Mouse (Mus musculus) testis, postnatal 10 days (tissue): ENCODE results near the gene Laptm5.

Source experiments
- DNase-seq: peaks from one replicate; pipeline ENCODE4 v3.0.0; 2021; ENCODE audit warnings: low spot score

Laptm5 gene

GRCm38 (mm10) chr4:130899782-130900427 lies 13.0 kb upstream of the Laptm5 start:
- no peak for DNase-seq

- DNase-seq = no peak
These were observed 12.2 kb upstream of the Laptm5 start for GRCm38 (mm10) chr4:130900746-130901145.

- no peak for DNase-seq
These were observed 10.6 kb upstream of the Laptm5 start for GRCm38 (mm10) chr4:130902289-130902781.

GRCm38 (mm10) chr4:130905025-130905424 lies 7.9 kb upstream of the Laptm5 start:
- DNase-seq = no peak

GRCm38 (mm10) chr4:130905882-130906281 lies 7.0 kb upstream of the Laptm5 start:
- no peak for DNase-seq

- DNase-seq = peak; percentile 59
These were observed 6.6 kb upstream of the Laptm5 start for GRCm38 (mm10) chr4:130906296-130906695.

- no peak for DNase-seq
These were observed 5.5 kb upstream of the Laptm5 start for GRCm38 (mm10) chr4:130907200-130908069.

- DNase-seq = no peak
These were observed 4.8 kb upstream of the Laptm5 start for GRCm38 (mm10) chr4:130908133-130908532.

GRCm38 (mm10) chr4:130909167-130909874 lies 3.6 kb upstream of the Laptm5 start:
- no peak for DNase-seq

GRCm38 (mm10) chr4:130910666-130911065 lies 2.3 kb upstream of the Laptm5 start:
- DNase-seq = no peak

GRCm38 (mm10) chr4:130912626-130913025 lies 299 bp upstream of the Laptm5 start:
- no peak for DNase-seq

- DNase-seq = no peak
These were observed 586 bp downstream of the Laptm5 start for GRCm38 (mm10) chr4:130913511-130913910.

GRCm38 (mm10) chr4:130914011-130914410 lies 1.1 kb downstream of the Laptm5 start:
- DNase-seq = no peak

GRCm38 (mm10) chr4:130914527-130914926 lies 1.6 kb downstream of the Laptm5 start:
- DNase-seq = no peak

- DNase-seq = no peak
These were observed 2.2 kb downstream of the Laptm5 start for GRCm38 (mm10) chr4:130915006-130915667.

- DNase-seq = no peak
These were observed 2.7 kb downstream of the Laptm5 start for GRCm38 (mm10) chr4:130915668-130916035.

- no peak for DNase-seq
These were observed 3.7 kb downstream of the Laptm5 start for GRCm38 (mm10) chr4:130916639-130917038.

GRCm38 (mm10) chr4:130917564-130917963 lies 4.6 kb downstream of the Laptm5 start:
- no peak for DNase-seq

- no peak for DNase-seq
These were observed 6.2 kb downstream of the Laptm5 start for GRCm38 (mm10) chr4:130918805-130919749.

- no peak for DNase-seq
These were observed 6.9 kb downstream of the Laptm5 start for GRCm38 (mm10) chr4:130919750-130920356.
